Mouse (Mus musculus): ENCODE data around the gene Clcn6.

DNA sequence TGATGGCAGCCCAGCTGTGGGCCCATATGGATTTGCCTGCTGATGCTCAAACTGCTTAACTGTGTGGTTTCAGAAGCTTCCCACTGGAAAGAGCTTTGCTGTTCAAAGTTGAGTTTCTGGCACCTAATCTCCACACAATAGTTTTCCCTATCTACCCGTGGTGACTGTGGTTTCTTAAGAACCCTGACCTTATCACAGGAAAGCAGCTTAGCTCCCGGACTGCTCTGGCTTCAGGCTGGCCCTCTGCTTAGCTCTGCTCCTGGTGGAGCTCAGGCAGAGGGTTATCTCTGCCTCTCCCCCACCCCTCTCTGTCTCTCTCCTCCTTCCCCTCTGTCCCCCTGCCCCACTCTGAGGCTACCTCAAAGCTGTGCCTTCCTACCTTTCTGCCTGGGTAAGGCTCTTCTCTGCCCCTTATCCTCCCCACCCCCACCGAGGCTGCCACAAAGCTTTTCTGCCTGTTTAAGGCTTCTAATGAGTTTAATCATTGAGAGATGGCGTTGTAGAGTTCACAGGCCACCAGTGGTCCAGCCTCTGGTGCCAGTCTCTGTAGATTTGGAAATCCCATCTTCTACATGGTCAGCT is 7.9 kb upstream of the Clcn6 start:
- no peak for TF ChIP-seq CTCF (IDR thresholded peaks at IDR 0.05; ENCODE audit: control insufficient read depth, insufficient read depth, insufficient read length)
- TF ChIP-seq MAX (IDR thresholded peaks at IDR 0.05) = no peak
- no peak for TF ChIP-seq MYOD1 (IDR thresholded peaks at IDR 0.05; ENCODE audit: control insufficient read depth, insufficient read length, low read depth)
- no peak for TF ChIP-seq USF1 (IDR thresholded peaks at IDR 0.05; ENCODE audit: low read depth)
- TF ChIP-seq CEBPB (IDR thresholded peaks at IDR 0.05; ENCODE audit: low read depth) = no peak

All from C2C12 (cell line).